Mouse (Mus musculus): ENCODE data around the gene Gm49393. TPM values are rescaled to one million over a fixed set of nuclear protein-coding genes. Genes with fewer than 3 reads are reported as not detected.
"Not testable (repeated sequence)": the region's sequence is repeated elsewhere in the genome, so short reads cannot be mapped to it uniquely, and the experiment has no call there.

Gm49393 gene
- not detected for polyA plus RNA-seq (2017; shearing (Covaris generic))

DNA sequence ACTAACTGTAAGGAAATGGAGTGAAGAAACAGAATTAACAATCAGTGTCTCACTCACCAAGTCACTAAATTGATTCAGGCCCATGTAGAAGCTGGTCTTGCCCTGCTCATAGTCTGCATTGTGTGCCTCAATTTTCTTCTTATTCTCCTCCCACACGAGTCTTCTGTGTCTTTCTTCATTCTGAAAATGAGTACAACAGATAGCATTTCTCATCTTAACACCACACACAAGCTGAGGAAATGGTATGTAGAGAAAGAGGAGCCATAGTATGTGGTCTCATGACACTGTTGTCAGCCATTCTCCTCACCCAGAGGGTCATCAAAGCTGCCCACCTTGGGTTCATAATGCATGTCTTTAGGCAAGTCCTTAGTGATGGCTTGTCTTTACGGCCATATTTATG is at the start of gene Gm49393:
Gene Gm49393 (minus strand): TSS at position 101 of the 400 bp plus-strand sequence.
- not testable (repeated sequence) for ATAC-seq

DNA sequence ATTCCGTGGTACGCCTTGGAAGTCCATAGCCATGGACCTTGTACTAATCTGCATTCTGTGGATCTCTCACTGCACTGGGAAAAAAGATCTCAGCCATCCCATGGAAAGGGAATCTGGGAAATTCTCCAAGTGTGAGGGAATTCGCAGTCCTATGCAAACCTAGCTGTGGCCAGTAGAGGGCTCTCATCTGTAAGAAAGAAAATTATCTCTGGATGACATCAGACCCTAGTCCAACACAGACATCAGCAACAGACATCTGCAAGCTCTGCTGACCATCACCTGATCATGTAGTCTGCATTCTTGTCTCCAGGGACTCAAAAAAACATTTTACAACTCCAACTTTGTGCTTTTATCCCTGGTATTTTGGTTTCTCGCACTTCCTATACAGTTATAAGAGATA is 36.9 kb upstream of the Gm49393 start:
- ATAC-seq, result not testable (repeated sequence)

DNA sequence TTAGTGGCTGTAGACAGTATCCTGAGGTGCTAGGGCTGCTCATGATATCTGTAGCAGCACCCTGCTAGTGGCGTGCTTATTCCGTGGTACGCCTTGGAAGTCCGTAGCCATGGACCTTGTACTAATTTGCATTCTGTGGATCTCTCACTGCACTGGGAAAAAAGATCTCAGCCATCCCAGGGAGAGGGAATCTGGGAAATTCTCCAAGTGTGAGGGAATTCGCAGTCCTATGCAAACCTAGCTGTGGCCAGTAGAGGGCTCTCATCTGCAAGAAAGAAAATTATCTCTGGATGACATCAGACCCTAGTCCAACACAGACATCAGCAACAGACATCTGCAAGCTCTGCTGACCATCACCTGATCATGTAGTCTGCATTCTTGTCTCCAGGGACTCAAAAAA is 28.6 kb upstream of the Gm49393 start:
- ATAC-seq, result not testable (repeated sequence)

DNA sequence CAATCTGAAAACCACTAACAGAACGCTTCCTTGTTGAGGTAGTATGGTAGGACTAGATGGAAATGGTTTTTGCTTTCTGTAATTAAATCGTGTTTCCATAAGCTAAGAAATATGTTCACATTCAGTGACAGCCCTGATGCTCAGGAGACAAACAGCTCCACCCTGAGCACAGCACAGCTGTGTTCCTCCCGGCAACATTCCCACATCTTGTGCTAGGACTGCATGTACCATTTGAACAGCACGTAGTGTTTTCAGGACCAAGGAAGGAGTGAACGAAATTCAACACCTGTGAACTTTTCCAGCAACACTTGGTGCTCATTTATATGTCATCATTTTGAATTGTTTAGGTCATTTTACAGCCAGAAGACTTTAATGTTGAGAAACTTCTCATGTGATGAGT is 26.3 kb upstream of the Gm49393 start:
- ATAC-seq, result no peak

DNA sequence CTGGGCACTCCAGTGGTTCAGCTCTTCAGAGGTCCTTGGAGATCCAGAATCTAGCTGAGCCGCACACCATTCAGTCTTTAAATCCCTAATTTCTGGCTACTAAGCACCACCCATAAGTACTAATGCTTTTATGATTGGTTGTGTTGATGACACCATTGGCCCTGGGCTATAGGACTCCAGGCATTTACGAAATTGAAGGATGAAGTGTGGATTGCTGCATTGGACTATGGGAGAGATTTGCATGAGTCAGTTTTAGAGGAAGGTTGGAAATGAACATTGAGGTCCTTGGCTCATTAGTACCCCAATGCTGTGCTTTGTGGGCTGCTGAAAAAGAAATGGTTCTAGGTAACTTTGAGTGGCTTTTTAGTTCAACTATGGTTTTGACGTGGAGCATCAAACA is 6.5 kb upstream of the Gm49393 start, which contains the start of gene Tpbpa:
Gene Tpbpa (minus strand): TSS at position 101 of the 400 bp plus-strand sequence.
- ATAC-seq, result not testable (repeated sequence)

DNA sequence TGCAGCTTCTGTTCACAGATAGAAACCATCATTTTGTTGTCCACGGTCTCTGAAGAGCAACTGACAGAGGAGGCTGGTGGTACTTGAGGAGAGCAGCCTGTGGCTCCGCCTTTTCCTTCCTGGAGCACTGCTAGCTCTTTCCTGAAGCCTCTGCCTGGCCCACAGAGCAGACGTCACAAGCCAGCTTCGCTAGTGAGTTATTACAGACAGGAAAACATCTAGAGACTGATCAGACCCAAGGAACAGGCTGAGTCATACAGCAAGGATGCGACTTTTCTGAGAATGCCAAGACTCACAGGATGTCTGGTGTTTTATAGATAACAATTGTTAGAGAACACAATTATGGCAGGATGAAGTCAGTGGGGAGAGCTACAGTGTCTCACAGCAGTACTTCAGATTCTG is 1.1 kb upstream of the Gm49393 start, which contains the start of the genes Gm49391 and Ctla2a:
Gene Gm49391 (minus strand): TSS at position 72 of the 402 bp plus-strand sequence.
Gene Ctla2a (minus strand): TSS at position 126 of the 402 bp plus-strand sequence.
- ATAC-seq, result peak; percentile 98

DNA sequence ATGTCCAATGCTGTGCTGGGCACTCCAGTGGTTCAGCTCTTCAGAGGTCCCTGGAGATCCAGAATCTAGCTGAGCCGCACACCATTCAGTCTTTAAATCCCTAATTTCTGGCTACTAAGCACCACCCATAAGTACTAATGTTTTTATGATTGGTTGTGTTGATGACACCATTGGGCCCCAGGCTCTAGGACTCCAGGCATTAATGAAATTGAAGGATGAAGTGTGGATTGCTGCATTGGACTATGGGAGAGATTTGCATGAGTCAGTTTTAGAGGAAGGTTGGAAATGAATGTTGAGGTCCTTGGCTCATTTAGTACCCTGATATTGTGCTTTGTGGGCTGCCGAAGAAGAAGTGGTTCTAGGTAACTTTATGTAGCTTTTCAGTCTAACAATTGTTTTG is 30.6 kb downstream of the Gm49393 start, which contains the start of gene Tpbpb:
Gene Tpbpb (minus strand): TSS at position 101 of the 400 bp plus-strand sequence.
- not testable (repeated sequence) for ATAC-seq

DNA sequence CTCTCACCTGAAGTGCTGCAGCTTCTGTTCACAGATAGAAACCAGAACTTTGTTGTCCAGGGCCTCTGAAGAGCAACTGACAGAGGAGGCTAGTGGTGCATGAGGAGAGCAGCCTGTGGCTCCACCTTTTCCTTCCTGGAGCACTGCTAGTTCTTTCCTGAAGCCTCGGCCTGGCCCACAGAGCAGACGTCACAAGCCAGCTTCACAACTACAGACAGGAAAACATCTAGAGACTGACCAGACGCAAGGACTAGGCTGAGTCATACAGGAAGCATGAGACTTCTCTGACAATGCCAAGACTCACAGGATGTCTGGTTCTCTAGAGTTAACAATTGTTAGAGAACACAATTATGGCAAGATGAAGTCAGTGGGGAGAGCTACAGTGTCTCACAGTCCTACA is 38.1 kb downstream of the Gm49393 start, which contains the start of gene Ctla2b:
Gene Ctla2b (minus strand): TSS at position 120 of the 400 bp plus-strand sequence.
- ATAC-seq, result peak; percentile 94

DNA sequence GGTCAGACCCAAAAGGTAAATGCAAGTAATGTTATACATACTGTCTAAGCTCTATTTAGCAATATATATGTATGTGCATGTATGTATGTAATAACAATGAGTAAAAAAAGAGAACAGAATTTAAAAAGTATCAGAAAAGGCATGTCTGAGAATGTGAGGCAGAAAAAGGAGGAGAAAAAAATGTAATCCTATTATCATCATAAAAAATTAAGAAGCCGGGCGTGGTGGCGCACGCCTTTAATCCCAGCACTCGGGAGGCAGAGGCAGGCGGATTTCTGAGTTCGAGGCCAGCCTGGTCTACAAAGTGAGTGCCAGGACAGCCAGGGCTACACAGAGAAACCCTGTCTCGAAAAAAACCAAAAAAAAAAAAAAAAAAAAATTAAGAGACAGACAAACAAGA is 38.6 kb downstream of the Gm49393 start, which contains the start of gene Gm49392:
Gene Gm49392 (minus strand): TSS at position 101 of the 400 bp plus-strand sequence.
- ATAC-seq, result not testable (repeated sequence)

DNA sequence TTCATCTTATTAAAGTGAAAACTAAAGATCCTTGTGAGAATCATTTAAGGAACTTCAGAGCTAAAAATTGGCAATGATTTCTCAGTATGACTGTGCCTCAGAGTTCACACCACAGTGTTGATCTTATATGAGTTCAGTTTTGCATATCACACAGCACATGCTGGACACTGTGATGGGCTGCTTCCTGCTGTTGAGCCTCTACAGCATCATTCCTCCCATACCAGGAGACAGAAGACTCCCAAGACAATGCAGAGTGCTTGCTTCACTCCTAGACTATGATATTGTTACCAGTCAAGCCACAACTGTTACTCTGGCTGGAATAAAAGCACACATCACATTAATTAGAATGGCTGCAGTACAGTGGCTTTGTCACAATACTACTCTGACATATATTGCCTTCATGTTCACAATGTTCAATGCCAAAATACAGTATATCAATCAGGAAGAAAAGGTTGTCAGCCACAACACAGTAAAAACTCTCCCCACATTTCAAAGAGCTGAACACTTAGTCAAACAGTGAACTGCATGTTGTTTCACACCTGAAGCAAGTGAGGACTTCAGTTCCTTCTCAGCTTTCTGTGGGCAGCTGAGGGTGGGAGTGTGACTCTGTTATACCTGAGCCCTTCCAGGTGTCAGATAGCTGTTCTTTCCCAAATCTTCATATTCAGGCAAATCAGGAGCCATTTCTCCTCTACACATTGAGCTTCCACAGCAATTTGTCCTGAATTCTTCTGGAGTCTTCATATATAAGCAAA is 39.8 kb downstream of the Gm49393 start:
- no peak for ATAC-seq

DNA sequence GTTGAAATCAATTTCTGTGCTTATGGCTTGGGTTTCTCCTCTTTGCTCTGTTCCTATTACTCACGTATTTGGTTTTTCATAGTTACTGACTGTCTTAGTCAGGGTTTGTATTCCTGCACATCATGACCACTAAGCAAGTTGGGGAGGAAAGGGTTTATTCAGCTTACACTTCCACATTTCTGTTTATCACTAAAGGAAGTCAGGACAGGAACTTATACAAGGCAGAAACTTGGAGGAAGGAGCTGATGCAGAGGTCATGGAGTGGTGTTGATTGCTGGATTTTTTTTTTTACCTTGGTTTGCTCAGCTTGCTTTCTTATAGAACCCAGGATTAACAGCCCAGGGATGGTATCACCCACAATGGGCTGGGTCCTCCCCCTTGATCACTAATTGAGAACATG is 43.1 kb downstream of the Gm49393 start:
- no peak for ATAC-seq

DNA sequence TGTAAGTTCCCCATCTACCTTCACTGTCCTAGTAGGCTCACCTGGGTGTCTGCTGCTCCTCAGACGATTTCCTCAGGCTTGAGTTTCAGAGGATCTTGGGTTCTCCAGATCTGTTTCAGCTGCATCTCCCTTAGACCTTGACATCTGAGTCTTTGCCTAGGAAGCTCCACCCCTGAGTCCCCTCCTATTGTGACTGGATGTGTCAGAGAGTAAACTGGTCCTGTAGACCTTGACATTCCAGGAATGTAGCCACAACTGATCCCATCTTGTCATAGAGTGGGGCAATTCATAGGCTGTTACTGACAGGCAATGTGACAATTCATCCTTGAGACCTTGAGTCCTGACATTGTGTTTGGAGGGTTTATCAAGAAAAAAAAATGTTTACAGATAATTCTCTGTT is 71.1 kb downstream of the Gm49393 start, which contains the start of gene 4930486L24Rik:
Gene 4930486L24Rik (minus strand): TSS at position 195 of the 400 bp plus-strand sequence.
- no peak for ATAC-seq

DNA sequence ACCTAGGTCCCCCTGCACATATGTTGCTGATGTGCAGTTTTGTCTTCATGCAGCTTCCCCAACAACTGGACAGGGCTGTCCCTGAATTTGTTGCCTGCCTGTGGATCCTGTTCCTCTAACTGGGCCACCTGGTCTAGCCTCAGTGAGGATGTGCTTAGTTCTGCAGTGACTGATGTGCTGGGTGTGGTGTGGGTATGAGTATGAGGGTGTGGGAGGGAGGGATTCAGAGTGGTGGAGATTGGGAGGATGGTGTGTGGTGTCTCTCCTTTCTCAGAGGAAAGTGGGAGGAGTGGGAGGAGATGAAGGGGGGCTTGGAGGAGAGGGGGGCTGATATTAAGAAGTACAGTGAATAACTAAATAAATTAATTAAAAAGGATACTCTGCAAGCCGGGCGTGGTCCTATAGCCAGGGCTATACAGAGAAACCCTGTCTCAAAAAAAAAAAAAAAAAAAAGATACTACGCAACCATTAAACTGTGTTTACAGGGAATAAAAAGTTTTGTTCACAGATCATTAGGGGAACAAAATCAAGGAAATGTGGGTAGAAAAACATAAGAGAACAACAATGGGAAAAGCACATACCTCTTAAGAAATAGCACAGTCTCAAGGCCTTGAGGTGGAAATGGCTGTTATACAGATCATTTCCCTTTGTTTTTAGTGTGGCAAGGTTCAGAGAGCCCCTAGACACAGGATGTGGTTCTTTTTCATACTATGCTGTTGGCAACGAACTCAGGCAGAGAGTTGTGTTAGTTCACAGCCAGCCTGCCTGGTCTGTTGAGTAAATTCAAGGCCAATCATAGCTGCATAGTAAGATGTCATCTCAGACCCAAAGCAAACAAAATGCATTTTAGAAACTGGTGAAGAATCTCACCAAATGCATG is 86.9 kb downstream of the Gm49393 start:
- peak; percentile 99 for ATAC-seq

DNA sequence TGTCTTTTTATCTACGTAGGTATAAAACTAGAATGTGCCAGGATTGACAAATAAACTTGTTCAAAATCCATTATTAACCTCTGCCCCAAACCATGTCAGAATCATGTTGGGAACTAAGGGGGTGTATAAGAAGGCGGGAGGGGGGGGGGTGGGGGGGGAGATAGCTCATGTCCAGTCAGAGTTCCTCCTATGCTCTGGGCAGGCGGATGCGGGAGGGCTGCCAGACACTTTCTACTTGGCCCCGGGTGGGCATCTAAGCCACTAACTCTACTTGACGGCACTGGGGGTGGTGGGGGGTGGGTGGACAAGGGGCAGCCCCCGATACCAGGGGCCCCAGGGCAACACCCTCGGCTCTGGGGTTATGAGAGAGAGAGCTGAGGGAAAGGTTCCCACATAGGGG is 92.2 kb downstream of the Gm49393 start:
- no peak for ATAC-seq

DNA sequence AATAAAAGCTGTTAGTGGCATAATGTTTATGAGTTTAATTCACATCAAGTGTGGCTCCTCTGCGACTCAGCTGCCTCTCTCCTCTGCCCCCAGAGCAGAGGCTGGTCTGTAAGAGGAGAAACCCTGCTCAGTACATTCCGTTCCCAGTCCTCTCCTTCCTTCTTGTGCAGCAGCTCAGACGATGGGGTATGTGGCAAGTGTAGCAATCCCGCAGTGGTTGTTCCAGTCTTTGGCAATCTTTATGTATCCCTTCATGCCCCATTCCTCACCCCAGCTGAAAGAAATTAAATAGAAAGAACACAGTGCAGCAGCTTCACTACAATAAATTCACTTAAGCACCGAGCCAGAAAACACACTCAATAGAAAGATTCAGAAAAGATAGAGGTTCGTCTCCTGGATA is 92.7 kb downstream of the Gm49393 start:
- no peak for ATAC-seq

DNA sequence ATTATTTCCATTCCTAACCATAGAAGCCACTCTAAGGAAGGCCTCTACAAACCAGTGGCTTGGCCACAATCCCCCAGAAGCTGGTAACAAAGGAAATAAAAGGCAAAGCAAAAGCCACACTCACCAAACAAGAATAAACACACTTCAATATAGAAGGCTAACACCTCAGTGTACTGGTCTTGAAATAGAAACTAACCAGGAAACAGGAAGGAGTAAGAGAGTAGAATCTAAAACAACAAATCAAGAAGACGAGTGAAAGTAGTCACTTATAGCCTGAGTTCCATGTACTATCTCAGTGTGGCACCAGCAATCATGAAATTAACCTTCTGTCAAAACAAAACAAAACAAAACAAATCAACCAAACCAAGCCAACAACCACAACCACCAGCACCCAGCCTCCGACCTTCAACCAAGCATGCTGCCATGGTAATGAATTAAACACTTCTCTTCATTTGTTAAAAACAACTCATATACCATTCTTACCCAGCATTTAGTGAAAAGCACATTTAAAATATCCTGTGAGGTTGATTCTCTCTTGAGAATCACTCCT is 96.0 kb downstream of the Gm49393 start:
- ATAC-seq, result peak; percentile 75

DNA sequence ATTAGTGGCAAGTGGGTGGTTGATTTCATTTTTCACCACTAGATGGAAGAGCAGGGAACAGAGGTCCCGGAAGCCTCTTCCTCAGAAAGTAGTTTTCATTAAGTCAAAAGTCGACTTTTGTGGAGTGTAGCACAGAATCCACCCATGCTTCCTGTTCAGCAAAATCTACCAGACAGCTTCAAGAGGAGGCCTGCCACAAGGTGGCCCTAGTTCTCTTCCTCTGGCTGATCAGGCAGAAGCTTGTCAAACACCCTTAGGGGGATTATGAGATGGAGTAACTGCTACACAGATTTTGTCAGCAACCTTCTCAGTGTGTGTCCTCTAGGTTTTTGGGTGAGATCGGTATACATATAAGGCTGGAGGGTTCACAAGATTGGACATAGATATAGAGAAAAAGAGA is 109.3 kb downstream of the Gm49393 start:
- ATAC-seq, result peak; percentile 87

DNA sequence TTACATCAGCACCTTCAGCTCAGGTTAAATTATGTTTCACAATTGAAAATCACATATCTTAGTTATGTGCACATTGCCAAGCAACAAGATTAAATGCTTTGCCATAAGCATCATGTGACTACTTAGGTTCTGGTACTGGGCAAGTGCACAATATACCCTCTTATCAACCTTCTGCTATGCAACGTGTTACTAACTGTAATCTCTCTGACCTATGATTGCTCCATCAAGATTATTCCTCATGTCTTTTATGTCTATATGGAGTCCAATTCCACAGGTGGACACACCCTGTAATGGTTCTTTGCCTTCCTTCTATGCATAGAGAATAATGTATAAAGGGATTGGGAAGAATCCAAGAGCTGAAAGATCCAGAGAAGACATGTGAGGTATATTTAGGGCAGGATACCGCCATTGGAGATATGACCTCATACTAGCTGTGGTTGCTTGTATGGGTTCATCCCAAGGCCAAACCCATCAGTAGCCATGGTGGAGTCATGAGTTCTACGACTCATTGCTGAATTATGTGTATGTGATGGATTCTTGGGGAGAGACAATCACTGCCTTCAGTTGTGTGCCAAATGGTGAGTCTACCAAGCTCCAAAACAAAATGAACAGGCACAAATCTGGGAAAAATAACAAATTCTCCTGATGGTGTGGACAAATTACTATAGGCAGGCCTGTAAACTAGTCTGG is 114.8 kb downstream of the Gm49393 start:
- ATAC-seq, result no peak

DNA sequence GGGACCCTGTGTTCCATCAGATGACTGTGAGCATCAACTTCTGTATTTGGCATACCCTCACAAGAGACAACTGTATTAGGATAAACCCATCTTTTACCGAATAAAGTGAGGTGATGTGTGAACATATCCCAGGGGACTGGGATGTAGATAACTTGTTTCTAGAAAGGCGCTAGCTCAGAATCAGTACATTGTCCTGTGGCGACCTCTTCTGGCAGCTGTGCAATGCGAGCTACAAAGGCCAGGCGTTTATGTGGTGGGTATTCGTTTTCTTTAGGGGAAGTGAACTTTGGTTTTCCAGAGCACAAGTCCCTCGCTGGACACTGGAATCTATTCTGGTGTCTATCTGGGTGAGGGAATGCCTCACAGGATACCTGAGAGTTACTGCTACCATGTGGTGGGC is 115.9 kb downstream of the Gm49393 start:
- no peak for ATAC-seq

DNA sequence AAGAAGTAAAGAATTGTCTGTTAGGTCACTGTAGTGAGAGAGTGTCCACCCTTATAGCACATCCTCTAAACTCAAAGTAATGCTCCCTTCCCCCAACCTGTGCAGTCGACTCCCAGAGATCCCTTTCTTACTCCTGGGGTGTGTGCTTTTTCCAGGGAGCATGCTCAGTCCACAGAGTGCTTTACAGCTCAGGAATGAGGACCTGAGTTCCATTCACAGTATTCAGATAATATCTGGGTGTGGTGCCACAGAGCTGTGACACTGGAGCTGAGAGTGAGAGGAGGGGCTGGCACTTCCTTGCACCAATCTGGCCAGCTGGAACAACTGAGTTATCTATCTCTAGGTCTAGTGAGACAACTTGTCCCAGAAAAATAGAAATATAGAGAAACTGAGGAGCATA is 121.7 kb downstream of the Gm49393 start:
- no peak for ATAC-seq

DNA sequence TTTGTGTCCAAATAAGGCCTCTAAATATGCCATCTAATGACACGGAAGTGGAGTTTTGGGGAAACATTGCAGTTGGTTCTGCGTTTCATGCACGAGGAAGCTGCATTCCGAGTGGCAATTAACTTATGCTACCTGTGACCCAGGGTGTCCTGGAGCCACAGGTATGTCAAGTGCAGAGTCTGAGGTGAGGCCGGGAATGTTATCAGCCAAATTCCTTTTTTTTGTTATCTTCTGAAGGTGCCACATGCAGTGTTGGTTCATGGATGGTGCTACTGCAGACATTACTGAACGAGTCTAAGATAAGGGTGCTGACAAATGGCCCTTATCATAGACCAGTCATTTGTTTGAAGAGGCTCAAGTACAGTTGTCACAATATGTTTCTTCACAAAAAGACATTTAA is 122.6 kb downstream of the Gm49393 start:
- no peak for ATAC-seq

DNA sequence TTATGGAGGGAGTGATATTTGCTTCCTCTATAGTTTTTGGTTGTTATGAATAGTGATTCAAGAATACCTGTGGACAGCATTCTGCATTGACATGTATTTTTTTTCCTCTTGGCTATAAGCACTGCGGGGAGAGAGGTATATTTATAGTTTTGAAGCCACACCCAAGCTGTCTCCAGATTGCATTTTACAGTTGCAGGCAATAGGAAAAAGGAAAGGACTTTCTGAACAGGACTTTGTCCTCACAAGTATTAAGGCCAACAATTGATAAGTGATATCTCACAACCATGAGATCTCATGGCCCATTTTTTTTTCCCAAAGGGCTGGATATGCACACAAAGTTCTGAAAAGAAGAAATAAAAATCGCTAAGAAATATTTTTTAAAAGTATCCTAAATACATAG is 125.7 kb downstream of the Gm49393 start:
- ATAC-seq, result no peak

Data from CD4-positive, CD25-positive, alpha-beta regulatory T cell, adult 4 months (primary cell).